Comparison of ENCODE assay signal across 21 mouse cellular contexts in genomic region chr12:91997404-91997803, GRCm38 (mm10).
"Had no signal": no experiment of that assay in that cellular context is flagged by ENCODE, and none has a peak within 500 bp of the region (broad histone marks: within the 10 kb centered on the region; RNA-seq: fewer than 3 reads in every experiment).

No protein-coding gene starts in this region.

- H3K4me1 ChIP-seq: kidney, embryonic 15.5 days; liver, embryonic 13.5 days; megakaryocyte, embryonic 14.5 days; midbrain, embryonic 10.5 days; midbrain, embryonic 13.5 days; neural tube, embryonic 13.5 days had no signal

- DNase-seq: kidney, adult 8-10 months; kidney, postnatal 14 days; layer of hippocampus, adult 9-11 months; liver, embryonic 13.5 days; lung, adult 2 months; lung, postnatal 14 days; right cerebral cortex, adult 18-20 months; right cerebral cortex, postnatal 14 days; right cerebral cortex, postnatal 4 days; thymus, adult 2 months; thymus, postnatal 14 days; thymus, postnatal 4 days had no signal

- H3K9ac ChIP-seq: kidney, embryonic 15.5 days; liver, embryonic 13.5 days; midbrain, embryonic 13.5 days; neural tube, embryonic 13.5 days had no signal

- H3K27ac ChIP-seq: kidney, embryonic 15.5 days; layer of hippocampus, adult 2 months; liver, embryonic 13.5 days; midbrain, embryonic 10.5 days; midbrain, embryonic 13.5 days; neural tube, embryonic 13.5 days; stomach, postnatal 0 days had no signal

- H3K4me3 ChIP-seq: kidney, embryonic 15.5 days; layer of hippocampus, adult 2 months; liver, embryonic 13.5 days; megakaryocyte, embryonic 14.5 days; midbrain, embryonic 10.5 days; midbrain, embryonic 13.5 days; myocyte; neural tube, embryonic 13.5 days had no signal

- H3K36me3 ChIP-seq: kidney, embryonic 15.5 days; liver, embryonic 13.5 days; midbrain, embryonic 10.5 days; midbrain, embryonic 13.5 days; neural tube, embryonic 13.5 days had no signal

- H3K9me3 ChIP-seq: kidney, embryonic 15.5 days; liver, embryonic 13.5 days; megakaryocyte, embryonic 14.5 days; midbrain, embryonic 10.5 days; midbrain, embryonic 13.5 days; neural tube, embryonic 13.5 days had no signal

- H3K4me2 ChIP-seq: kidney, embryonic 15.5 days; liver, embryonic 13.5 days; midbrain, embryonic 13.5 days; neural tube, embryonic 13.5 days had no signal

- ATAC-seq: midbrain, embryonic 13.5 days; midbrain, embryonic 16.5 days had no signal

- H3K27me3 ChIP-seq: kidney, embryonic 15.5 days; liver, embryonic 13.5 days; megakaryocyte, embryonic 14.5 days; midbrain, embryonic 13.5 days; neural tube, embryonic 13.5 days had no signal
